Mouse (Mus musculus) ES-E14 (cell line): ENCODE data around the gene Foxd2.

Experiments
- CHD2 ChIP-seq: IDR thresholded peaks from 2 replicates; pipeline ENCODE4 v1.6.1; 2014; ENCODE audit warnings: mild to moderate bottlenecking, low read depth, low read length, inconsistent platforms
- MAFK ChIP-seq: IDR thresholded peaks from 2 replicates; pipeline ENCODE4 v1.6.1; 2014; ENCODE audit warnings: mild to moderate bottlenecking, low read depth, low read length, inconsistent platforms; ENCODE audit not compliant: insufficient read depth
- ZC3H11A ChIP-seq: IDR thresholded peaks from 2 replicates; pipeline ENCODE4 v1.6.1; 2012; ENCODE audit warnings: low read depth, mild to moderate bottlenecking, inconsistent platforms, low read length, borderline replicate concordance
- ZNF384 ChIP-seq: IDR thresholded peaks from 2 replicates; pipeline ENCODE4 v1.6.1; 2012; ENCODE audit warnings: low read depth, low read length, inconsistent platforms

GRCm38 (mm10) chr4:114947852-114948481 lies 39.3 kb upstream of the Foxd2 start:
- TF ChIP-seq MAFK (no peak), ZC3H11A (no peak), CHD2 (no peak), ZNF384 (no peak)
